Mouse (Mus musculus) brain, embryonic 14.5 days (tissue): ENCODE data around the gene Hoxb2. TPM values are rescaled to one million over a fixed set of nuclear protein-coding genes. Genes with fewer than 3 reads are reported as not detected.

ENCODE experiments used
- DNase-seq: peaks from one replicate; pipeline ENCODE4 v3.0.0-alpha.2; 2011; ENCODE audit warnings: low read depth
- CTCF ChIP-seq: fragments of 200-500 bp; IDR thresholded peaks from 2 replicates; pipeline ENCODE4 v1.5.1; 2012; ENCODE audit warnings: inconsistent platforms, mild to moderate bottlenecking, moderate library complexity, borderline replicate concordance; ENCODE audit not compliant: insufficient read depth, insufficient read length; ENCODE audit errors: extremely low read depth
- POLR2A ChIP-seq: fragments of 200-500 bp; IDR thresholded peaks from 2 replicates; pipeline ENCODE4 v1.6.1; 2012; ENCODE audit warnings: mild to moderate bottlenecking, inconsistent platforms, borderline replicate concordance; ENCODE audit not compliant: poor library complexity, insufficient read depth, insufficient read length, severe bottlenecking; ENCODE audit errors: extremely low read depth
- polyA plus RNA-seq: library from polyadenylated mRNA; depleted of rRNA; stranded (reverse); fragments of >200 nt; gene quantifications from 2 replicates; pipeline ENCODE4 v1.2.3, GENCODE M21; 2012

Gene Hoxb2
- polyA plus RNA-seq, 1 experiment: 18.5 TPM

- no peak for TF ChIP-seq CTCF
- no peak for TF ChIP-seq POLR2A
- no peak for DNase-seq
These were observed 2.0 kb upstream of the Hoxb2 start for GRCm38 (mm10) chr11:96348141-96348928.

DNA sequence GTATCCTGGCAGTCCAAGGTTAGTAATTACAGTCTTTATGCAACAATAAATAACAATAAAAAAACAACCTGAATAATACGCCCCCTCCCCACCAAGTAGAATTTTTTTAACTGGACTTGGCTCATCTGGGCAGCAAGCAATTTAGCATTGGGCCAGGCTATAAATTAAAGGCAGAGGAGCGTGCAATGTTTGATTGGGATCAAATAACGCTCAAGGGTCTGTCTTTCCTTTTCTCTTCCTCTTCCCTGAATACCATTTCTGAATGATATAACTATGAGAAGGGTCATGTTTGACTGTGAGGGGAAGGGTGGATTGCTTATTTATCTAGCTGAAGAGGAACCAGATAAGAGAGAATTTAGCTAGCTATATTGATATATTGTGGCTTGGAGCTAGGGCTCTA lies 1.3 kb upstream of the Hoxb2 start:
- no peak for DNase-seq
- no peak for TF ChIP-seq CTCF
- TF ChIP-seq POLR2A: no peak

DNA sequence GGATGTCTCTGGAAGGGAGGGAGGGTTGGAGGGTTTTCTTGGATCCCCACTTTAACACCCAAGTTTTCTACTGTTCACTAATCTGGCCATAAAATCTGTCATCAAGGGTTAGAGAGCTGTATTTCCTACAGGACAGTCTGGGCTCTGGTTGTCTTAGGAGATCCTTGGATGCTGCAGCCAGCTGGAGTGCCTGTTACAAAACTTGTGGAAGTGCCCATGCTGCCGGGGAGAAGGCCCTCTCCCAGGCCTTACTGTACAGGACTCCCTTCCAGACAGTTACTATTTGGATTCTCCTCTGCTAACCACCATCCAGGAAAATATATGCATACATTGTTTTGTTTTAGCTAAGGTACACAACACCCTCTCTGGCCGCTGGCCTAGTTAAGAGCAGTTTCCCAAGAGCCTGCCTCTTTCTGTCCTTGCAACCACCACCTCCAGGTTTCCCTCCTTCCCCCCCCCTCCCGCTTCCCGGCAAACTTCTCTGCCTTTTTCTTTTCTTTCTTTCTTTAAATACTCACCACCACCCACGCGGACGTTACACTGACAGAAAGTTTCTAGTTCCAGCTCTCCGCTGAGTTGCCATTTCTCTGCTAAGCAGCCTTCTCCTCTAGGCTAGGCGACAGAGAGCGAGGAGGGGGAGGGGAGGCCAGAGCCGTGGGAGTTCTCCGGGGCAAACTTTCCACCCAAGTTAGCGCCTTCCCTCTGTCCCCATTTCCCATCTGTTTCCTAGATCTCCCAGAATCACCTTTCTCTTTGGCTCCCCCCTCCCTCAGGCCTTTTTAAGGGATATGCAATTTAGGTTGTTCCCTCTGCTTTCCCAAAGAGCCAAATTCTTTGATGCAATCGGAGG lies 609 bp upstream of the Hoxb2 start:
- no peak for DNase-seq
- TF ChIP-seq POLR2A (no peak), CTCF (no peak)

DNA sequence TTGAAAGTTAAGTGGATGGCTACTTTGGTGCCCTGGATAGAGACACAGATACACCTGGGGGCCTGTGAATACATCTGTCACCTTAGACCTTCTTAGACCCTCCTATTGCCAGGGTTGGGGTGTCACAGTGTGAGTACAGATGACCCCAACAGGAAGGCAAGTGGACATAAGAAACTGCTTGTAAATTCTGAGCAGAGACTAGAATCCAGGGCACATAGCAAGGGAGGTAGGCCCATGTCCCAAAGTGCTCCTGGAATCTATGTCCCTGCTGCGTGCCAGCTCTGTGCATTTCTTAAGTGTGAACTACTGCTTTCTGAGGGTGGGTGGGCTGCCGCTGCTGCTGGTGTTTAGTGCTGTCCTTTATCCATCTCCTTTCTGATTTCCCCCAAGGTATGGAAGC lies 466 bp downstream of the Hoxb2 start:
- DNase-seq: no peak
- TF ChIP-seq CTCF (no peak), POLR2A (no peak)

GRCm38 (mm10) chr11:96351312-96351711 lies 987 bp downstream of the Hoxb2 start:
- peak; percentile 35 for DNase-seq

DNA sequence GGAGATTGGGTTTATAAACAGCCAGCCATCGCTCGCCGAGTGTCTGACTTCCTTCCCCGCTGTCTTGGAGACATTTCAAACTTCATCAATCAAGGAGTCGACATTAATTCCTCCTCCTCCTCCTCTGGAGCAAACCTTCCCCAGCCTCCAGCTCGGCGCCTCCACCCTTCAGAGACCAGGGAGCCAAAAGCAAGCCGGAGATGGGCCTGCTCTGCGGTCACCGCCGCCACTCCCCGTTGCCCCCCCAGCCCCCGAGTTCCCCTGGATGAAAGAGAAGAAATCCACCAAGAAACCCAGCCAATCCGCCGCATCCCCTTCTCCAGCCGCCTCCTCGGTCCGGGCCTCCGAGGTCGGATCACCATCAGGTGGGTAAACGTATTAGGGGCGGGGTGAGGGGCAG lies 1.5 kb downstream of the Hoxb2 start:
- peak; percentile 24 for DNase-seq
- TF ChIP-seq CTCF (no peak), POLR2A (no peak)

More at GRCm38 (mm10) chr11:96351312-96351711, 987 bp downstream of the Hoxb2 start:
- no peak for TF ChIP-seq CTCF
- no peak for TF ChIP-seq POLR2A

DNA sequence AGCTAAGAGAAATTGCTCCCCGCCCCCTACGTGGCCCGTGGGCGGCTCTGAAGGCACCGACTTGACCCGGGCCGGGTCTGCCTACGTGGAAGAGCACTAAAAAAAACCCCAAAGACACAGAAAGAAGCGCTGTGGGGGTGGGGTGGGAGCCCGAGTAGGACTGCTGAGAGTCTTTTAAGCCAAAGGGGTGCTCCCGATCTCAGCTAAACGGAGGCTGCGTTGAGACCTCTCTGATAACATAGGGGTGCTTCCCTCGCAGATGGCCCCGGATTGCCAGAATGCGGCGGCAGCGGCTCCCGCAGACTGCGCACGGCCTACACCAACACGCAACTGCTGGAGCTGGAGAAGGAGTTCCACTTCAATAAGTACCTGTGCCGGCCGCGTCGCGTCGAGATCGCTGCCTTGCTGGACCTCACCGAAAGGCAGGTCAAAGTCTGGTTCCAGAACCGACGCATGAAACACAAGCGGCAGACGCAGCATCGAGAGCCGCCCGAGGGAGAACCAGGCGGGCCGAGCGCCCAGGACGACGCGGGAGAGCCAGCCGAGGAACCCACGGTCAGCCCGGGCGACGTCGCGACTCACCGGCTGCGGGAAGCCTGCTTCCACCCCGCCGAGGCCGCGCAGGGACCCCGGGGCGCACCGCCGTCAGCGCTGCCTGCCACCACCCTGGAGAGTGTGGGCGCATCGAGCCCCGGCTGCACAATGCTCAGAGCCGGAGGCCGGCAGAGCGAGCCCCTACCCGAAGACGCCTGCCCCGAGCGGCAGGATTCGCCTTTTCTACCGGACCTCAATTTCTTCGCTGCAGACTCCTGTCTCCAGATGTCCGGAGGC lies 2.6 kb downstream of the Hoxb2 start:
- TF ChIP-seq CTCF (no peak), POLR2A (no peak)
- DNase-seq: peak; percentile 57

DNA sequence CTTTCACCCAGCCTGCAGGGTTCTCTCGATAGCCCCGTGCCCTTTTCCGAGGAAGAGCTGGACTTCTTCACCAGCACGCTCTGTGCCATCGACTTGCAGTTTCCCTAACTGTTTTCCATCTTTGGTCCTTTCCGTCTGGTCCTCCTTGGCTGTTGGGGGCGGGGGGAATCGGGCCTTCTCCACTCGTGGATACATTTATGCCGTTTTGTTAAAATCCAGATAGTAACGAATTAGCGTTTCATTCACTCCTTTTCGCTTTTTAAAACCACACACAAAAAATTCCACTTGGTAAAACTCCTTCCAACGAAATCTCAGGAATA lies 3.2 kb downstream of the Hoxb2 start:
- TF ChIP-seq CTCF (no peak), POLR2A (no peak)
- peak; percentile 68 for DNase-seq

GRCm38 (mm10) chr11:96353939-96354338 lies 3.6 kb downstream of the Hoxb2 start:
- no peak for TF ChIP-seq CTCF
- TF ChIP-seq POLR2A: no peak
- peak; percentile 53 for DNase-seq

- DNase-seq: peak; percentile 56
- TF ChIP-seq CTCF: no peak
- TF ChIP-seq POLR2A: no peak
These were observed 4.1 kb downstream of the Hoxb2 start for GRCm38 (mm10) chr11:96354376-96354775.

DNA sequence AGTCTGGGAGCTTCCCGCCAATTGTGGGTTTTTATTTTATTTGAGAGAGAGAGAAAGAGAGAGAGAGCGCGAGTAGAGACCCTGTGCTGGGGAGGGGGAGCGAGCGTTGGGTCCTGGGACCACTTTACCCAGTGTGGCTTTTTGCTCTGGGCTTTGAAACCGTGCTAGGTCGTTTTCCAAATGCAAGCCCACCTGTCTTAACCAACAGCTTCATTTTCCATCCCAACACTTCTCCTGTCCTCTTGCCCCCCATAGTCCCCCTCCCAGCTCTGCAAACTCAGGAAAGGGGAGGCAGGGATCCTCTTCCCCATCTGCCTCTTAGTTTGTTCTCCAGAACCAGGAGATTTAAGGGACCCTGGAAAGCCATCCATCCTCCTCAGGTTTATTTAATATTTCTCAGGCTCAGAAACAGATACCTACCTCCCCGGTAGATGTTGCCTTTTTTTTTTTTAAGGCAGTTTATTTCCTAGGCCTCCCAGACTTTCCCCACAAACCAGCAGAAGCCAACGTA lies 4.5 kb downstream of the Hoxb2 start:
- TF ChIP-seq CTCF (no peak), POLR2A (no peak)

More for the DNA sequence above, 4.5 kb downstream of the Hoxb2 start:
- DNase-seq: no peak
